Mouse (Mus musculus): ENCODE results near the gene Nrg3.

Gene Nrg3

GRCm38 (mm10) chr14:39472790-39473761 lies at the start of gene Nrg3:
Gene Nrg3, minus strand, starts transcription at chr14:39473088.
- no peak for TF ChIP-seq GATA4 (IDR thresholded peaks at IDR 0.05; ENCODE audit: insufficient replicate concordance, low read length)

- no peak for TF ChIP-seq GATA4 (IDR thresholded peaks at IDR 0.05; ENCODE audit: insufficient replicate concordance, low read length)
Observed at GRCm38 (mm10) chr14:39508956-39509355, 36.1 kb upstream of the Nrg3 start.

GRCm38 (mm10) chr14:39473771-39474211 lies 903 bp upstream of the Nrg3 start:
- TF ChIP-seq GATA4 (IDR thresholded peaks at IDR 0.05; ENCODE audit: insufficient replicate concordance, low read length) = no peak

- no peak for TF ChIP-seq GATA4 (IDR thresholded peaks at IDR 0.05; ENCODE audit: insufficient replicate concordance, low read length)
Observed at GRCm38 (mm10) chr14:39472146-39472751, 639 bp downstream of the Nrg3 start.

GRCm38 (mm10) chr14:39471236-39471981 lies 1.5 kb downstream of the Nrg3 start:
- TF ChIP-seq GATA4 (IDR thresholded peaks at IDR 0.05; ENCODE audit: insufficient replicate concordance, low read length) = no peak

GRCm38 (mm10) chr14:39445501-39445900 lies 27.4 kb downstream of the Nrg3 start:
- TF ChIP-seq GATA4 (IDR thresholded peaks at IDR 0.05; ENCODE audit: insufficient replicate concordance, low read length) = no peak

GRCm38 (mm10) chr14:39428503-39428902 lies 44.4 kb downstream of the Nrg3 start:
- TF ChIP-seq GATA4 (IDR thresholded peaks at IDR 0.05; ENCODE audit: insufficient replicate concordance, low read length) = no peak

- no peak for TF ChIP-seq GATA4 (IDR thresholded peaks at IDR 0.05; ENCODE audit: insufficient replicate concordance, low read length)
Observed at GRCm38 (mm10) chr14:39421874-39422273, 51.0 kb downstream of the Nrg3 start.

- no peak for TF ChIP-seq GATA4 (IDR thresholded peaks at IDR 0.05; ENCODE audit: insufficient replicate concordance, low read length)
Observed at GRCm38 (mm10) chr14:39413270-39413669, 59.6 kb downstream of the Nrg3 start.

GRCm38 (mm10) chr14:39386845-39387244 lies 86.0 kb downstream of the Nrg3 start:
- no peak for TF ChIP-seq GATA4 (IDR thresholded peaks at IDR 0.05; ENCODE audit: insufficient replicate concordance, low read length)

- TF ChIP-seq GATA4 (IDR thresholded peaks at IDR 0.05; ENCODE audit: insufficient replicate concordance, low read length) = no peak
Observed at GRCm38 (mm10) chr14:39381321-39381720, 91.6 kb downstream of the Nrg3 start.

- no peak for TF ChIP-seq GATA4 (IDR thresholded peaks at IDR 0.05; ENCODE audit: insufficient replicate concordance, low read length)
Observed at GRCm38 (mm10) chr14:39373220-39373619, 99.7 kb downstream of the Nrg3 start.

GRCm38 (mm10) chr14:39356251-39356650 lies 116.6 kb downstream of the Nrg3 start:
- TF ChIP-seq GATA4 (IDR thresholded peaks at IDR 0.05; ENCODE audit: insufficient replicate concordance, low read length) = no peak

GRCm38 (mm10) chr14:39351979-39352737 lies 120.7 kb downstream of the Nrg3 start:
- TF ChIP-seq GATA4 (IDR thresholded peaks at IDR 0.05; ENCODE audit: insufficient replicate concordance, low read length) = no peak
